Mouse (Mus musculus) cerebellum, adult 8-10 months (tissue): Measurements from ENCODE around the gene Dohh.

Source experiments
- DNase-seq: peaks from one replicate; pipeline ENCODE4 v3.0.0; 2022

The Dohh gene

GRCm38 (mm10) chr10:81432169-81432867 is 48.1 kb downstream of the Dohh start:
- DNase-seq: no peak

GRCm38 (mm10) chr10:81432868-81433262 is 48.6 kb downstream of the Dohh start:
- peak; percentile 93 for DNase-seq

- peak; percentile 57 for DNase-seq
Observed at GRCm38 (mm10) chr10:81433541-81434289, 49.5 kb downstream of the Dohh start.

- DNase-seq: peak; percentile 48
Observed at GRCm38 (mm10) chr10:81434361-81435263, 50.4 kb downstream of the Dohh start.

- DNase-seq: peak; percentile 80
Observed at GRCm38 (mm10) chr10:81435436-81435835, 51.2 kb downstream of the Dohh start.
